Mouse (Mus musculus): ENCODE results near the gene Odf4. TPM values are rescaled to one million over a fixed set of nuclear protein-coding genes. Genes with fewer than 3 reads are reported as not detected.

Gene Odf4
- polyA plus RNA-seq, 1 experiment from 2014 or later = 0.23 TPM

GRCm38 (mm10) chr11:68908846-68909503 lies 17.9 kb downstream of the Odf4 start:
- H3K4me3 ChIP-seq = no peak overlapping the region
- no peaks in the 10 kb centered on the region for H3K4me1 ChIP-seq
- H3K9ac ChIP-seq = no peak overlapping the region
- WGBS = 49% methylated on average over 7 of the region's 7 CpGs
- no peaks in the 10 kb centered on the region for H3K27me3 ChIP-seq
- ATAC-seq = no peak
- peaks cover 38% of the 10 kb centered on the region for H3K36me3 ChIP-seq (ENCODE audit: poor library complexity, severe bottlenecking)
- no peak overlapping the region for H3K4me2 ChIP-seq
- H3K9me3 ChIP-seq (replicated peaks) = no peaks in the 10 kb centered on the region
- no peak overlapping the region for H3K27ac ChIP-seq

GRCm38 (mm10) chr11:68907251-68907650 lies 19.6 kb downstream of the Odf4 start:
- peaks cover 53% of the 10 kb centered on the region for H3K36me3 ChIP-seq (ENCODE audit: poor library complexity, severe bottlenecking)

GRCm38 (mm10) chr11:68906461-68906790 lies 20.5 kb downstream of the Odf4 start:
- H3K36me3 ChIP-seq (ENCODE audit: poor library complexity, severe bottlenecking) = peaks cover 53% of the 10 kb centered on the region
- no peak overlapping the region for H3K27ac ChIP-seq
- H3K27me3 ChIP-seq = no peaks in the 10 kb centered on the region
- H3K9me3 ChIP-seq (replicated peaks) = no peaks in the 10 kb centered on the region
- no peak for ATAC-seq
- WGBS = 73% methylated on average over 4 of the region's 4 CpGs
- H3K4me1 ChIP-seq = peaks cover 8% of the 10 kb centered on the region
- H3K4me3 ChIP-seq = no peak overlapping the region
- no peak overlapping the region for H3K4me2 ChIP-seq
- H3K9ac ChIP-seq = no peak overlapping the region

More at GRCm38 (mm10) chr11:68907251-68907650, 19.6 kb downstream of the Odf4 start:
- Histone ChIP-seq H3K4me3 (no peak overlapping the region), H3K4me2 (no peak overlapping the region), H3K27me3 (no peaks in the 10 kb centered on the region), H3K9me3 (replicated peaks) (no peaks in the 10 kb centered on the region), H3K4me1 (peaks cover 8% of the 10 kb centered on the region), H3K9ac (no peak overlapping the region), H3K27ac (no peak overlapping the region)
- 83% methylated on average over 3 of the region's 3 CpGs for WGBS
- no peak for ATAC-seq

GRCm38 (mm10) chr11:68905665-68906460 lies 21.0 kb downstream of the Odf4 start:
- Histone ChIP-seq H3K4me2 (no peak overlapping the region), H3K4me3 (no peak overlapping the region), H3K27ac (no peak overlapping the region), H3K9ac (no peak overlapping the region), H3K36me3 (ENCODE audit: poor library complexity, severe bottlenecking) (peaks cover 53% of the 10 kb centered on the region), H3K27me3 (no peaks in the 10 kb centered on the region), H3K4me1 (peaks cover 8% of the 10 kb centered on the region), H3K9me3 (replicated peaks) (no peaks in the 10 kb centered on the region)
- 89% methylated on average over 9 of the region's 9 CpGs for WGBS
- no peak for ATAC-seq

GRCm38 (mm10) chr11:68905138-68905531 lies 21.7 kb downstream of the Odf4 start:
- Histone ChIP-seq H3K4me2 (no peak overlapping the region), H3K27me3 (0 out of 2 replicates have a peak, but pooled peaks cover under 1% of the 10 kb centered on the region), H3K4me1 (peaks cover 8% of the 10 kb centered on the region), H3K4me3 (no peak overlapping the region), H3K27ac (no peak overlapping the region), H3K36me3 (ENCODE audit: poor library complexity, severe bottlenecking) (peaks cover 53% of the 10 kb centered on the region), H3K9me3 (replicated peaks) (no peaks in the 10 kb centered on the region), H3K9ac (no peak overlapping the region)
- 79% methylated on average over 3 of the region's 3 CpGs for WGBS
- ATAC-seq = no peak

- Histone ChIP-seq H3K9me3 (replicated peaks) (no peaks in the 10 kb centered on the region), H3K27ac (no peak overlapping the region), H3K4me2 (no peak overlapping the region), H3K9ac (no peak overlapping the region), H3K4me1 (peaks cover 8% of the 10 kb centered on the region), H3K4me3 (no peak overlapping the region), H3K36me3 (ENCODE audit: poor library complexity, severe bottlenecking) (peaks cover 53% of the 10 kb centered on the region), H3K27me3 (0 out of 2 replicates have a peak, but pooled peaks cover 4% of the 10 kb centered on the region)
- no peak for ATAC-seq
- WGBS = 81% methylated on average over 8 of the region's 8 CpGs
Observed at GRCm38 (mm10) chr11:68904375-68905137, 22.3 kb downstream of the Odf4 start.

- Histone ChIP-seq H3K9ac (no peak overlapping the region), H3K27me3 (0 out of 2 replicates have a peak, but pooled peaks cover 4% of the 10 kb centered on the region), H3K4me2 (no peak overlapping the region), H3K36me3 (ENCODE audit: poor library complexity, severe bottlenecking) (peaks cover 53% of the 10 kb centered on the region), H3K4me3 (no peak overlapping the region), H3K27ac (no peak overlapping the region), H3K9me3 (replicated peaks) (no peaks in the 10 kb centered on the region), H3K4me1 (peaks cover 8% of the 10 kb centered on the region)
- 92% methylated on average over 2 of the region's 2 CpGs for WGBS
- no peak for ATAC-seq
Observed at GRCm38 (mm10) chr11:68903775-68904174, 23.1 kb downstream of the Odf4 start.

- H3K27me3 ChIP-seq = 0 out of 2 replicates have a peak, but pooled peaks cover 4% of the 10 kb centered on the region
- H3K4me2 ChIP-seq = peak overlapping the region; percentile 77
- H3K9me3 ChIP-seq (replicated peaks) = no peaks in the 10 kb centered on the region
- no peak for ATAC-seq
- H3K27ac ChIP-seq = no peak overlapping the region
- 90% methylated on average over 5 of the region's 5 CpGs for WGBS
- peaks cover 8% of the 10 kb centered on the region for H3K4me1 ChIP-seq
- peak overlapping the region; percentile 94 for H3K4me3 ChIP-seq
- H3K36me3 ChIP-seq (ENCODE audit: poor library complexity, severe bottlenecking) = peaks cover 53% of the 10 kb centered on the region
- peak overlapping the region; percentile 99 for H3K9ac ChIP-seq
Observed at GRCm38 (mm10) chr11:68902823-68903222, 24.1 kb downstream of the Odf4 start.

- H3K36me3 ChIP-seq (ENCODE audit: poor library complexity, severe bottlenecking) = peaks cover 49% of the 10 kb centered on the region
Observed at GRCm38 (mm10) chr11:68902367-68902766, 24.5 kb downstream of the Odf4 start.

GRCm38 (mm10) chr11:68902047-68902364 lies 24.9 kb downstream of the Odf4 start:
- peak overlapping the region; percentile 99 for H3K9ac ChIP-seq
- no peak for ATAC-seq
- H3K4me2 ChIP-seq = peak overlapping the region; percentile 77
- under 1% methylated on average over 10 of the region's 10 CpGs for WGBS
- H3K4me1 ChIP-seq = peaks cover 8% of the 10 kb centered on the region
- H3K27me3 ChIP-seq = 0 out of 2 replicates have a peak, but pooled peaks cover 4% of the 10 kb centered on the region
- peaks cover 46% of the 10 kb centered on the region for H3K36me3 ChIP-seq (ENCODE audit: poor library complexity, severe bottlenecking)
- H3K4me3 ChIP-seq = peak overlapping the region; percentile 94
- H3K27ac ChIP-seq = peak overlapping the region; percentile 88
- no peaks in the 10 kb centered on the region for H3K9me3 ChIP-seq (replicated peaks)

More at GRCm38 (mm10) chr11:68902367-68902766, 24.5 kb downstream of the Odf4 start:
- peak overlapping the region; percentile 77 for H3K4me2 ChIP-seq
- 0 out of 2 replicates have a peak, but pooled peaks cover 4% of the 10 kb centered on the region for H3K27me3 ChIP-seq
- no peaks in the 10 kb centered on the region for H3K9me3 ChIP-seq (replicated peaks)
- no peak overlapping the region for H3K27ac ChIP-seq
- ATAC-seq = no peak
- H3K9ac ChIP-seq = peak overlapping the region; percentile 99
- 4% methylated on average over 11 of the region's 11 CpGs for WGBS
- peaks cover 8% of the 10 kb centered on the region for H3K4me1 ChIP-seq
- H3K4me3 ChIP-seq = peak overlapping the region; percentile 94

GRCm38 (mm10) chr11:68901351-68902046 lies 25.4 kb downstream of the Odf4 start, which contains the start of gene Rpl26:
Rpl26 (plus strand) TSS chr11:68901583.
- 0 out of 2 replicates have a peak, but pooled peaks cover 4% of the 10 kb centered on the region for H3K27me3 ChIP-seq
- no peaks in the 10 kb centered on the region for H3K9me3 ChIP-seq (replicated peaks)
- peaks cover 40% of the 10 kb centered on the region for H3K36me3 ChIP-seq (ENCODE audit: poor library complexity, severe bottlenecking)
- H3K4me3 ChIP-seq = peak within 1 kb of the TSS; percentile 94
- WGBS = under 1% methylated on average over 52 of the region's 52 CpGs
- H3K27ac ChIP-seq = peak within 1 kb of the TSS; percentile 88
- peaks cover 8% of the 10 kb centered on the region for H3K4me1 ChIP-seq
- H3K4me2 ChIP-seq = peak within 1 kb of the TSS; percentile 77
- ATAC-seq = peak; percentile 92
- H3K9ac ChIP-seq = peak within 1 kb of the TSS; percentile 99

All from forebrain, embryonic 13.5 days (tissue).